Mouse (Mus musculus): ENCODE data around the gene Hat1. TPM values are rescaled to one million over a fixed set of nuclear protein-coding genes. Genes with fewer than 3 reads are reported as not detected.

Hat1 gene
- polyA plus RNA-seq (2014; fragmentation: Nextera tagmentation; extraction: Ambion mirVana), result 186 and 205 TPM in 2 replicates

DNA sequence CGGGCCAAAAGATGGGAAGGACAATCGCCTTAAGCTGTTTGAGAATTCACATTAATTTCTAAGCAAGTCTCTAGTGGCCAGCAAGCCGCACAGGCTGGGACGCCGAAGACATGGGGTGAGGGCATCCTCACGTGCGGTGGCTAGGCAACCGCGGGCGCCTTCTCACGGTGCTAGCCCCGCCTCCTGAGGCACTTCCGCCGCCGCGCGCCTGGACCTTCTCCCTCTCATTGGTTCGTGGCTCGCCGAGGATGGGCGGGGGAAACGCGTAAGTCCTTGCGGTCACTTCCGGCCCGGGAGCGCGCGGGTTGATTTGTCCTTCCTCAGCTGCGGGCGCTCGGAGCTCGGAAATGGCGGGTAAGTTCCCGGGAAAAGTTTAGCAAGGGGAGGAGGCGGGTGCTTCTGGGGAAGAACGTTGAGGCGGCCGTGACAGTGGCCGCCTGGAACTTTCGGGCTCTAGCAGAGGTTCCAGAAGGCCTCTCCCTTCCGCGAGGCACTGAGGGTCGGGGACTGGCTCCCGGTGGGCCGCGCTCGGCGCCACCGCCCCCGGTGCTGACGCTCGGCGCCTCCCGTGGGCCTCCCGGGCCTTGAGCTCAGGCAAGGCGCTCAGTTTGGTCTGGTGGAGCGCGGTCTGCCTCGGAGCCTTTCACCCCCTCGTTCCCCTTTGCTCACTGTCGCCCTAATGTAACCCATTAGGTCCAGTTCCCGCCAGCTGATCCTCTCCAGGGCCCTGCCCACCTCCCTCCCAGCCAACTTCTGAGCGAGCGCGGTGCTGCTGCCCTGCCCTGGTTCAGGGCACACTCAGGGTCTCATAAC, at the start of gene Hat1:
Gene Hat1 (plus strand): TSS at position 8 of the 813 bp plus-strand sequence.
- Histone ChIP-seq H3K4me3 (ENCODE audit: low read depth, low read length) (peak within 1 kb of the TSS; percentile 63), H3K4me2 (ENCODE audit: low read depth, low read length) (peak within 1 kb of the TSS; percentile 78), H3K36me3 (replicated peaks; ENCODE audit: control insufficient read depth, insufficient read depth, low read depth, low read length) (peaks cover 9% of the 10 kb centered on the region; the same call in 1 of the 2 replicates), H3K4me1 (ENCODE audit: control insufficient read depth, insufficient read depth, low read length) (no peaks in the 10 kb centered on the region), H3K27ac (replicated peaks; ENCODE audit: low read depth, low read length) (peak within 1 kb of the TSS; percentile 53; the same call in 1 of the 2 replicates), H3K27me3 (ENCODE audit: control insufficient read depth, insufficient read depth, low read length) (no peaks in the 10 kb centered on the region), H3K9ac (replicated peaks; ENCODE audit: low read length) (peak within 1 kb of the TSS; percentile 74), H3K9me3 (replicated peaks; ENCODE audit: control insufficient read depth, low read length) (no peaks in the 10 kb centered on the region)
- under 1% methylated on average over 55 of the region's 66 CpGs for WGBS
- ATAC-seq (replicated peaks; ENCODE audit: insufficient number of reproducible peaks, low FRiP score, low TSS enrichment, low read depth), result peak; percentile 98
- DNase-seq (ENCODE audit: low spot score), result peak; percentile 99

DNA sequence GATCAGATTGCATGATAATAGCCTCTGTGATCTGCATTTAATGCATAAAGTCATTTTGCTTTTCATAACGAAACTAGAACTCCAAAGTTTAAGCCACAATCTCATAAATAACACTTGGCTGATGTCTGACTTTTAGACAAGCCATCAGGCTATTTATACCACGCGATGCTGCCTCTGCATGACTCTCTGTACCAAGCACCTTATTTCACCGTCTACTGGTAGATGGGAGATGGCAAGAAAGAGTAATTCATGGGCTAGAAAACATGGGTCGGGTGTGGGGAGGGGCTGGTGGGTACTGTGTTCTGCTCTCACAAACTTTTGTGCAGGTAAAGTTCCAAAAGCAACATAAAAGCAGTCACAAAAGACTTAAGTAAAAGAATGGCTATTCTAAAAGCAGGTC, 48.6 kb upstream of the Hat1 start:
- H3K4me3 ChIP-seq (ENCODE audit: low read depth, low read length), result no peak overlapping the region
- no peak for DNase-seq (ENCODE audit: low spot score)
- H3K36me3 ChIP-seq (replicated peaks; ENCODE audit: control insufficient read depth, insufficient read depth, low read depth, low read length), result no peaks in the 10 kb centered on the region
- ATAC-seq (replicated peaks; ENCODE audit: insufficient number of reproducible peaks, low FRiP score, low TSS enrichment, low read depth), result no peak
- H3K4me2 ChIP-seq (ENCODE audit: low read depth, low read length), result no peak overlapping the region
- 88% methylated on average over 5 of the region's 5 CpGs for WGBS
- H3K9ac ChIP-seq (replicated peaks; ENCODE audit: low read length), result no peak overlapping the region
- H3K27me3 ChIP-seq (ENCODE audit: control insufficient read depth, insufficient read depth, low read length), result no peaks in the 10 kb centered on the region
- H3K4me1 ChIP-seq (ENCODE audit: control insufficient read depth, insufficient read depth, low read length), result no peaks in the 10 kb centered on the region
- no peaks in the 10 kb centered on the region for H3K9me3 ChIP-seq (replicated peaks; ENCODE audit: control insufficient read depth, low read length)
- H3K27ac ChIP-seq (replicated peaks; ENCODE audit: low read depth, low read length), result no peak overlapping the region

DNA sequence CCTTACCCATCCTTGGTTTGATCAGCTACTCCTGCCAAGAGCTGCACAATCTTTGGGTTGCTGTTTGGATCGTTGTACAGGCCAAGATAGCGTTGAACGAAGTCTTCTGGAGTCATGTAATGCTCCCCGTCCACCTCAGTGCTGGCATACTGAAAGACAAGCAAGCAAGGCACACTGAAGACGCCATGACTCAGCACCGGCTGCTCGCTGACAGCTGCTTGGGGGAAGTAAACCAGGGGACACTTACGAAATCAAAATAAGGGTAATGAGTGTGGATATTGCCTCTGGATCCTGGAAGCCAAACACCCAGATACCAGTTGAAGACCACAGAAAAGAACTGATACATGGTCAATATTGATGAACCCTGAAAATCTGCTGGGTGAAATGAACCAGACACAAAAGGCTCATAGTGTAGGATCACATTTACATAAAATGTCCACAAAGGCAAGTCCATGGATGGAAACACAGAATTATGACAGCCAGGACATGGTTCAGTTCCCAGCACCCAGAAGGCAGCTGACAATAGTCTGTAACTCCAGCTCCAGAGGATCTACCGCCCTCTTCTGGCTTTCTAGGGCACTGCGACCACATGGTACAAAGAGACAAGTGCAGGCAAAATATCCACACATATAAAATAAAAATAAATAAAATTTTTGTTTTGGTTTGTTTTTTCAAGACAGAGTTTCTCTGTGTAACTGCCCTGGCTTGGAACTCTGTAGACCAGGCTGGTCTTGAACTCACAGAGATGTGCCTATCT, 44.7 kb upstream of the Hat1 start:
- Histone ChIP-seq H3K27me3 (ENCODE audit: control insufficient read depth, insufficient read depth, low read length) (no peaks in the 10 kb centered on the region), H3K4me1 (ENCODE audit: control insufficient read depth, insufficient read depth, low read length) (no peaks in the 10 kb centered on the region), H3K9ac (replicated peaks; ENCODE audit: low read length) (no peak overlapping the region), H3K4me2 (ENCODE audit: low read depth, low read length) (no peak overlapping the region), H3K36me3 (replicated peaks; ENCODE audit: control insufficient read depth, insufficient read depth, low read depth, low read length) (no peaks in the 10 kb centered on the region), H3K27ac (replicated peaks; ENCODE audit: low read depth, low read length) (no peak overlapping the region), H3K4me3 (ENCODE audit: low read depth, low read length) (no peak overlapping the region), H3K9me3 (replicated peaks; ENCODE audit: control insufficient read depth, low read length) (no peaks in the 10 kb centered on the region)
- ATAC-seq (replicated peaks; ENCODE audit: insufficient number of reproducible peaks, low FRiP score, low TSS enrichment, low read depth) (no peak), DNase-seq (ENCODE audit: low spot score) (no peak)
- 93% methylated on average over 10 of the region's 10 CpGs for WGBS

DNA sequence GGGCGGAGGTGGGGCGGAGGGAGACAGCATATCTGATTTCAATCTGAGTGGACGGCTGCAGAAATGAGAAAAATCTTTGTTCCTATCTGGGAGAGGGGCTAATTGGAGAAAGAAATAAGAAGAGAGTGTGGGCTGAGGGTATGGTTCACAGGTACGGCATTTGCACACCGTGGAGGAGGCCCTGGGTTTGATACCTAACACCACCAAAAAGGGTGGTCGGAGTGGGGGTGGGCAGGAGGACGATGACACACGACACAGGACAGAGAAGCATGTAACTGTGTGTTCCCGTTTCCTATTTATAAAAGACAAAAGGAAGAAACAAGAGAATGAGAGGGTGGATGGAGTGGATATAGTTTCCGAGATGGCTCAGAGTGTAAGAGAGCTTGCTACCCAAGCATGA, 41.6 kb upstream of the Hat1 start:
- WGBS, result 76% methylated on average over 10 of the region's 10 CpGs
- no peak for DNase-seq (ENCODE audit: low spot score)
- no peaks in the 10 kb centered on the region for H3K27me3 ChIP-seq (ENCODE audit: control insufficient read depth, insufficient read depth, low read length)
- ATAC-seq (replicated peaks; ENCODE audit: insufficient number of reproducible peaks, low FRiP score, low TSS enrichment, low read depth), result no peak
- H3K4me3 ChIP-seq (ENCODE audit: low read depth, low read length), result no peak overlapping the region
- no peak overlapping the region for H3K9ac ChIP-seq (replicated peaks; ENCODE audit: low read length)
- H3K9me3 ChIP-seq (replicated peaks; ENCODE audit: control insufficient read depth, low read length), result no peaks in the 10 kb centered on the region
- H3K4me2 ChIP-seq (ENCODE audit: low read depth, low read length), result no peak overlapping the region
- H3K27ac ChIP-seq (replicated peaks; ENCODE audit: low read depth, low read length), result no peak overlapping the region
- H3K4me1 ChIP-seq (ENCODE audit: control insufficient read depth, insufficient read depth, low read length), result no peaks in the 10 kb centered on the region
- H3K36me3 ChIP-seq (replicated peaks; ENCODE audit: control insufficient read depth, insufficient read depth, low read depth, low read length), result no peaks in the 10 kb centered on the region

DNA sequence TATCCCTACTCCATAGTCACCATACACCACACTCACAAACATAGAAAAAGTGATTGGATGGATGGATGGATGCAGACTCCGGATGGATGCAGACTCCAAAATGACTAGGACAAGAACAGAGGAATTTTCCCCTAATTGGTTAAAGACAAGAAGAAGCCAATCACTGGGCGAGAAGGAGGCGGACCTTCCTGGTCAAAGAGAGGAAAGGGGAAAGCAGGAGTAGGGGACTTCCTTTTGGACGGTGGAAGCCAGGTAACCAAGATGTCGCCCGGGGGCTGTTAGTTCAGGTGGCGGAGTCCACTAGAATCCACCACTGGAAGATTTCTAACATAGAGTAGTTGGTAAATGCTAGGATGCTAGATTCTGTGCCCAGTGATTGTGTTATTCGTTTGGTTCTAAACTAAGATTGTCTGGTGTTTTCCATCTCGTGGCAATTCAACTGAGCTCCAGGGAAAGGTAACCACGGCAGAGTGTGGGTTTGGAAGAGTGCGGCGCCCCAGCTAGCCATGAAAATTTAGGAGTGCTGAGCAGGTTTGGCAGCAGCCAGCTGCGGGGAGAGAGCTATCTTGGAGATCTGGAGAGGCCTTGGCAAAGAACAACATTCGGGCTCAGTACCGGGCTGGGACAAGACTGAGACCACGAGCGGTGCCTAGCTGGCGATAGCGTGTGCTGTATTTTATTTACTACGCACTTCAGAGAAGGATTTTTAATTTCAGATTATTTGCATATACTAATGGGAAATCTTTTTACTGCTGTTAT, 40.8 kb upstream of the Hat1 start:
- no peak overlapping the region for H3K27ac ChIP-seq (replicated peaks; ENCODE audit: low read depth, low read length)
- no peak for ATAC-seq (replicated peaks; ENCODE audit: insufficient number of reproducible peaks, low FRiP score, low TSS enrichment, low read depth)
- no peak overlapping the region for H3K4me3 ChIP-seq (ENCODE audit: low read depth, low read length)
- H3K36me3 ChIP-seq (replicated peaks; ENCODE audit: control insufficient read depth, insufficient read depth, low read depth, low read length), result no peaks in the 10 kb centered on the region
- H3K9ac ChIP-seq (replicated peaks; ENCODE audit: low read length), result no peak overlapping the region
- no peak for DNase-seq (ENCODE audit: low spot score)
- H3K27me3 ChIP-seq (ENCODE audit: control insufficient read depth, insufficient read depth, low read length), result no peaks in the 10 kb centered on the region
- H3K4me2 ChIP-seq (ENCODE audit: low read depth, low read length), result no peak overlapping the region
- 93% methylated on average over 20 of the region's 20 CpGs for WGBS
- H3K4me1 ChIP-seq (ENCODE audit: control insufficient read depth, insufficient read depth, low read length), result no peaks in the 10 kb centered on the region
- no peaks in the 10 kb centered on the region for H3K9me3 ChIP-seq (replicated peaks; ENCODE audit: control insufficient read depth, low read length)

DNA sequence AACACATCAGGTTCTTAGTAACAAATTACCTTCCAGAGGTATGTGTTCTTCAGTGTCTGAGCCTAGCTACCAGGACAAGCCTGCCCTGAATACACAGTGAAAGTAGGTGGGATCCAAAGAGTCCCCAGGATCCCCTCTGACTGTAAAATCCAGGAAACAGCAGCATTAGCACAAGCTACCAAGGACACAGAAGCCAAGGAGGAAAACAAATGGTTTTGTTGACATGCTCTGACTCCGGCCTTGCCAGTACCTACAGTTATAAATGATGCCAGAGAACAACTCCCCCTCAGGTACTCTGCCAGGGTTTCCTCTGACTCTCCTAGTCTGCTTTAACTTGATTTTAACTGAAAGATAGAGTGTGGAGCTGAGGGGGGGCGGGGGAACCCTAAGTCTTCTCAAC, 39.2 kb upstream of the Hat1 start:
- 0 out of 2 replicates have a peak, but pooled peaks cover 2% of the 10 kb centered on the region for H3K4me1 ChIP-seq (ENCODE audit: control insufficient read depth, insufficient read depth, low read length)
- no peak for DNase-seq (ENCODE audit: low spot score)
- H3K27ac ChIP-seq (replicated peaks; ENCODE audit: low read depth, low read length), result no peak overlapping the region
- H3K9ac ChIP-seq (replicated peaks; ENCODE audit: low read length), result no peak overlapping the region
- no peak overlapping the region for H3K4me2 ChIP-seq (ENCODE audit: low read depth, low read length)
- no peak for ATAC-seq (replicated peaks; ENCODE audit: insufficient number of reproducible peaks, low FRiP score, low TSS enrichment, low read depth)
- H3K9me3 ChIP-seq (replicated peaks; ENCODE audit: control insufficient read depth, low read length), result no peaks in the 10 kb centered on the region
- H3K36me3 ChIP-seq (replicated peaks; ENCODE audit: control insufficient read depth, insufficient read depth, low read depth, low read length), result no peaks in the 10 kb centered on the region
- H3K4me3 ChIP-seq (ENCODE audit: low read depth, low read length), result no peak overlapping the region
- 78% methylated on average over 2 of the region's 2 CpGs for WGBS
- H3K27me3 ChIP-seq (ENCODE audit: control insufficient read depth, insufficient read depth, low read length), result no peaks in the 10 kb centered on the region

DNA sequence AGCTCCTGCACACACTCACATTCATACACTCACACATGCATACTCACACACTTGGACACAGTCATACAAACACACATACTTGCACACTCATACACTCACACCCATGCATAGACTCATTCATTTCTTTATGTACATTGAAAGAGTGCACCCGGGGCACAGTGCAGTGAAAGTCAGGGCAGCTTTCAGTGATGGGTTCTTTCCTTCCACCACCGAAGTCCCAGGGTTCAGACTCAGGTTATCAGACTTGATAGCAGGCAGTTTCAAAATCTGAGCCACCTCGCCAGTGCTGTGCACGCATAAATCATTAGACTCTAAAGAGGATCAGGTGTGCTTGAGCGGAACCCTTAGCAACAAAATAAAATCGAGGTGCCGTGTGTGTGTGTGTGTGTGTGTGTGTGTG, 38.6 kb upstream of the Hat1 start:
- no peaks in the 10 kb centered on the region for H3K36me3 ChIP-seq (replicated peaks; ENCODE audit: control insufficient read depth, insufficient read depth, low read depth, low read length)
- ATAC-seq (replicated peaks; ENCODE audit: insufficient number of reproducible peaks, low FRiP score, low TSS enrichment, low read depth) (no peak), DNase-seq (ENCODE audit: low spot score) (no peak)
- WGBS, result 86% methylated on average over 7 of the region's 7 CpGs
- no peak overlapping the region for H3K9ac ChIP-seq (replicated peaks; ENCODE audit: low read length)
- H3K27me3 ChIP-seq (ENCODE audit: control insufficient read depth, insufficient read depth, low read length), result no peaks in the 10 kb centered on the region
- no peaks in the 10 kb centered on the region for H3K9me3 ChIP-seq (replicated peaks; ENCODE audit: control insufficient read depth, low read length)
- no peak overlapping the region for H3K27ac ChIP-seq (replicated peaks; ENCODE audit: low read depth, low read length)
- H3K4me1 ChIP-seq (ENCODE audit: control insufficient read depth, insufficient read depth, low read length), result 0 out of 2 replicates have a peak, but pooled peaks cover 2% of the 10 kb centered on the region
- no peak overlapping the region for H3K4me2 ChIP-seq (ENCODE audit: low read depth, low read length)
- no peak overlapping the region for H3K4me3 ChIP-seq (ENCODE audit: low read depth, low read length)
